Mouse (Mus musculus): Measurements from ENCODE around the gene Ctsl.

The Ctsl gene

GRCm38 (mm10) chr13:64375160-64375559 is 4.5 kb upstream of the Ctsl start:
- CTCF ChIA-PET = no interaction called here

GRCm38 (mm10) chr13:64373695-64374094 is 3.0 kb upstream of the Ctsl start:
- CTCF ChIA-PET = no interaction called here

GRCm38 (mm10) chr13:64369805-64370172 is 901 bp downstream of the Ctsl start:
- CTCF ChIA-PET = interaction anchor here (0.6 kb wide), 1 partner anchor 849 kb away, joined by 6 read pairs; no protein-coding TSS in a partner anchor

- CTCF ChIA-PET = no interaction called here
Measured at GRCm38 (mm10) chr13:64368596-64368995, 2.1 kb downstream of the Ctsl start.

- CTCF ChIA-PET = no interaction called here
Measured at GRCm38 (mm10) chr13:64367615-64368014, 3.1 kb downstream of the Ctsl start.

GRCm38 (mm10) chr13:64365326-64365725 is 5.4 kb downstream of the Ctsl start:
- CTCF ChIA-PET = no interaction called here

- CTCF ChIA-PET = no interaction called here
Measured at GRCm38 (mm10) chr13:64364258-64364657, 6.4 kb downstream of the Ctsl start.

GRCm38 (mm10) chr13:64362139-64362538 is 8.6 kb downstream of the Ctsl start:
- CTCF ChIA-PET = interaction anchor here (0.6 kb wide), 1 partner anchor 79 kb away, joined by 3 read pairs; no protein-coding TSS in a partner anchor

GRCm38 (mm10) chr13:64361020-64361419 is 9.7 kb downstream of the Ctsl start:
- CTCF ChIA-PET = no interaction called here

GRCm38 (mm10) chr13:64359702-64360101 is 11.0 kb downstream of the Ctsl start:
- CTCF ChIA-PET = interaction anchor here (0.6 kb wide), 1 partner anchor 14 kb away, joined by 6 read pairs; no protein-coding TSS in a partner anchor

GRCm38 (mm10) chr13:64358476-64358875 is 12.2 kb downstream of the Ctsl start:
- CTCF ChIA-PET = no interaction called here

- CTCF ChIA-PET = no interaction called here
Measured at GRCm38 (mm10) chr13:64357389-64357788, 13.3 kb downstream of the Ctsl start.

GRCm38 (mm10) chr13:64349474-64349873 is 21.2 kb downstream of the Ctsl start:
- CTCF ChIA-PET = interaction anchor here (0.5 kb wide), 1 partner anchor 37 kb away, joined by 5 read pairs; the partner anchor contains the start of gene Aaed1

GRCm38 (mm10) chr13:64344082-64344501 is 26.6 kb downstream of the Ctsl start:
- CTCF ChIA-PET = no interaction called here

- CTCF ChIA-PET = no interaction called here
Measured at GRCm38 (mm10) chr13:64343598-64343997, 27.1 kb downstream of the Ctsl start.

GRCm38 (mm10) chr13:64335546-64336132 is 35.1 kb downstream of the Ctsl start:
- CTCF ChIA-PET = no interaction called here

- CTCF ChIA-PET = no interaction called here
Measured at GRCm38 (mm10) chr13:64333102-64333501, 37.6 kb downstream of the Ctsl start.

GRCm38 (mm10) chr13:64332321-64332720 is 38.4 kb downstream of the Ctsl start:
- CTCF ChIA-PET = no interaction called here

- CTCF ChIA-PET = no interaction called here
Measured at GRCm38 (mm10) chr13:64322561-64323281, 48.0 kb downstream of the Ctsl start.

- CTCF ChIA-PET = no interaction called here
Measured at GRCm38 (mm10) chr13:64320334-64320733, 50.4 kb downstream of the Ctsl start.

GRCm38 (mm10) chr13:64319782-64320181 is 50.9 kb downstream of the Ctsl start:
- CTCF ChIA-PET = no interaction called here

- CTCF ChIA-PET = no interaction called here
Measured at GRCm38 (mm10) chr13:64318355-64318754, 52.3 kb downstream of the Ctsl start.

GRCm38 (mm10) chr13:64315483-64316050 is 55.1 kb downstream of the Ctsl start:
- CTCF ChIA-PET = interaction anchor here (0.9 to 1.1 kb wide), 2 partner anchors 15 to 886 kb away, joined by 3 to 4 read pairs; no protein-coding TSS in a partner anchor

Data from spleen, embryonic (tissue).